Mouse (Mus musculus): ENCODE measurements at regions not wholly inside any gene's neighbourhood (a gene's known extent, or its start where the extent isn't known, plus 50 kb on each side); places are given as distances from the start of the nearest gene placed in this dataset.

GRCm38 (mm10) chr4:55882541-55882940 is 350.3 kb upstream of the Klf4 start:
- Histone ChIP-seq H3K9me3 (no peaks in the 10 kb centered on the region), H3K27me3 (ENCODE audit: insufficient read depth, poor library complexity, severe bottlenecking) (no peaks in the 10 kb centered on the region), H3K4me1 (no peaks in the 10 kb centered on the region), H3K36me3 (no peaks in the 10 kb centered on the region), H3K27ac (no peak overlapping the region), H3K4me3 (no peak overlapping the region)
- no peak for DNase-seq (ENCODE audit: low spot score)
- WGBS = 41% methylated on average over 2 of the region's 2 CpGs

DNA sequence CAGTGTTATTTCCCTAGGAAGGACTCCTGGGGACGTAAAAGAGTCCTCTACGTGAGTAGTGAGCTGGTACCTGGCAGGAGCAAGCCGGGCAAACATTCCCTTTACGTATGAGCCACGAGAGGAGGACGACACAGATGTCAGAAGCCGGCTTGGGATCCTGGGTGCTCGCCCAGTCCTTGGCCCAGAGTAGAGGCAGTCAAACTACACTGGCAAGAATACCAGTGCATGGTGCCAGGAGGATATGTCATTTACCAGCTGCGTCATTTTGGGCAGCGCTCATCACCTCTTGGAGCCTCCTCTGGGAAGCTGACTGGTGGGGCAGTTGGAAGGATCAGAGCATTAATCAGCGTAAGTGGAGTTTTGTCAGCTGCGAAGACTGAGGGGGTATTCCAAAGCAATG is 343.0 kb upstream of the Klf4 start:
- no peak overlapping the region for H3K4me3 ChIP-seq
- H3K27me3 ChIP-seq (ENCODE audit: insufficient read depth, poor library complexity, severe bottlenecking) = no peaks in the 10 kb centered on the region
- no peaks in the 10 kb centered on the region for H3K36me3 ChIP-seq
- no peaks in the 10 kb centered on the region for H3K9me3 ChIP-seq
- no peak for DNase-seq (ENCODE audit: low spot score)
- WGBS = 86% methylated on average over 12 of the region's 12 CpGs
- H3K4me1 ChIP-seq = no peaks in the 10 kb centered on the region
- no peak overlapping the region for H3K27ac ChIP-seq

DNA sequence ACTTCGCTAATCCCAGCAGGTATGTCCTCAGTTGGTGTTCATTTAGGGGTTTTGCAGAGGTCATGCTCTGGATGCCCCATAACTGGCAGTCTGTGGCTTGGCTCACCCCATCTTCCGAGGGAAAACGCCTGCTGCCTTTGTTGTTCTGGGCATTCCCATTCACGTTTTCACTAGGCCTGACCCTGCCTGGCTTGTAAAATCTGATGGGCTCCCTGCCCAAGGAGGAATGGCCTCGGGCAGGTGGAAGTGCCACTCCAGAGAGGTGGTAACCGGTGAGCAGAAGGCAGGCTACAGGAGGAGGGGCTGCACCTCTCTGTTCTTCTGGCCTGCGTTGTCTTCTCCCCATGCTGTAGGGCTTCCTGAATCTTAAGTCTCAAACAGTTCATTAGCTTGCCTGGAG is 342.6 kb upstream of the Klf4 start:
- no peak overlapping the region for H3K27ac ChIP-seq
- H3K9me3 ChIP-seq = no peaks in the 10 kb centered on the region
- 81% methylated on average over 7 of the region's 7 CpGs for WGBS
- no peak for DNase-seq (ENCODE audit: low spot score)
- no peaks in the 10 kb centered on the region for H3K36me3 ChIP-seq
- no peaks in the 10 kb centered on the region for H3K27me3 ChIP-seq (ENCODE audit: insufficient read depth, poor library complexity, severe bottlenecking)
- no peak overlapping the region for H3K4me3 ChIP-seq
- H3K4me1 ChIP-seq = no peaks in the 10 kb centered on the region

- no peaks in the 10 kb centered on the region for H3K9me3 ChIP-seq
- 82% methylated on average over 4 of the region's 4 CpGs for WGBS
- H3K4me3 ChIP-seq = no peak overlapping the region
- no peaks in the 10 kb centered on the region for H3K27me3 ChIP-seq (ENCODE audit: insufficient read depth, poor library complexity, severe bottlenecking)
- H3K36me3 ChIP-seq = no peaks in the 10 kb centered on the region
- no peak overlapping the region for H3K27ac ChIP-seq
- no peak for DNase-seq (ENCODE audit: low spot score)
- no peaks in the 10 kb centered on the region for H3K4me1 ChIP-seq
These were observed 342.0 kb upstream of the Klf4 start for GRCm38 (mm10) chr4:55874276-55874675.

DNA sequence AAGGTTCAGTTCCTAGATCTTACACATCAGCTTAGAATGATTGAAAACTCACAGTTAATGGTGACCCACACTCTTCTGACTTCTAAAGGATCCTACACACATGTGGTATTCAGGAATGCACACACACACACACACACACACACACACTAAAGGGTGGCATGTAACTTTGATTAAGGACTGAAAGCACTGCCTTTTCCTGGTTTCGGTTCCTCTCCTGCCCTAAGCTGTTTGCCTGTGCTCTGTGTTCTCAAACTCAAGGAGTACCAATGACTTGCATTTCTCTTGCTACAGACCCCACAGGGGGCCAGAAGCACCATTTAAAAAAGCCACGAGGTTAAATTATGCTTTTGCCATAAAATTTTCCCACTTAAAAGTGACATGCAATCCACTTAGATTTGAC is 327.8 kb upstream of the Klf4 start:
- no peaks in the 10 kb centered on the region for H3K36me3 ChIP-seq
- H3K4me1 ChIP-seq = no peaks in the 10 kb centered on the region
- no peaks in the 10 kb centered on the region for H3K27me3 ChIP-seq (ENCODE audit: insufficient read depth, poor library complexity, severe bottlenecking)
- no peaks in the 10 kb centered on the region for H3K9me3 ChIP-seq
- H3K4me3 ChIP-seq = no peak overlapping the region
- no peak for DNase-seq (ENCODE audit: low spot score)
- no peak overlapping the region for H3K27ac ChIP-seq
- 50% methylated on average over 2 of the region's 2 CpGs for WGBS

DNA sequence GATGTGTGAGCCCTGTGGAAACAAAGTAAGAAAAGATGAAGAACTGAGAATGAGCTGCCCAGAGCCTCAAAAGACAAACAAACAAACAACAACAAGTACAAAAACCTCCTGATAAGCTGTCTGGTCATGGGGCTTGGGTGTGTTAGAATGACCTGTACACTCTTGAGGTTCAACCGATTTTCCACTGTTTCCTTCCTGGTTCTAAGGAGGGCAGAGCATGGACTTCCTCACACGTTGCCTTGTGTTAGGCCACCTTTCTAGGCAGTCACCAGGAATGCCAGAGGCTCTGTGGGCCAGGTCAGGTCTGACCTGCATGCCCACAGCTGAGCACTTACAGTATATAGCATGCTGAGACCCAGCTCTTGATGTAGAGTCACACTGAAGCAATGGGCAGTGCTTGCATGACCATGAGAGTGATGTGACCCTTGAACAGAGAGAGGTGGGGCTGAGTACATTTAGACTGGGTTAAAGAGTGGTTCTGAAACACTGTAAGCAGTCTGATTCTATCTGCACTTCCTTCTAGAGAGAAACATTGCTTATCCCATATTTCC is 327.0 kb upstream of the Klf4 start:
- no peak overlapping the region for H3K27ac ChIP-seq
- 73% methylated on average over 2 of the region's 2 CpGs for WGBS
- H3K36me3 ChIP-seq = no peaks in the 10 kb centered on the region
- no peaks in the 10 kb centered on the region for H3K9me3 ChIP-seq
- H3K27me3 ChIP-seq (ENCODE audit: insufficient read depth, poor library complexity, severe bottlenecking) = no peaks in the 10 kb centered on the region
- no peaks in the 10 kb centered on the region for H3K4me1 ChIP-seq
- DNase-seq (ENCODE audit: low spot score) = no peak
- H3K4me3 ChIP-seq = no peak overlapping the region

DNA sequence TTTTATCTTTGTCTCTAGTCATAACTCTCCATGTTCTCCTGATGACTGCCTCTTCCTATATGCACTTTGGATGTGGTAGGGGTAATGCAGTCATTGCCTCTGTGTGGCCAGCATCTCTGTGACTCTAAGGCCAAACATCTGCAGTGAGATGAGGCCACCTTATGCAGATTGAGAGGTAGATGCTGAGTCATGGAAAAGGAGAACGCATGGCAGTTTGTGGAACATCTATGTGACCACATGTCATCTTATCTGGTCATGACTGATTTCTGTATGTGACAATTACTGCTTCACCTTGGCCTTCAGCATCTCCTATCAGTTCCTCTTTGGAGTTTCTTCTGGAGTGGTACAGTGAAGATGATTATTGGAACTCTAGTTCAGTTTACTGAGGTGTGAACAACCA is 319.2 kb upstream of the Klf4 start:
- no peaks in the 10 kb centered on the region for H3K36me3 ChIP-seq
- H3K4me3 ChIP-seq = no peak overlapping the region
- H3K9me3 ChIP-seq = no peaks in the 10 kb centered on the region
- no peaks in the 10 kb centered on the region for H3K27me3 ChIP-seq (ENCODE audit: insufficient read depth, poor library complexity, severe bottlenecking)
- H3K4me1 ChIP-seq = no peaks in the 10 kb centered on the region
- H3K27ac ChIP-seq = no peak overlapping the region
- DNase-seq (ENCODE audit: low spot score) = no peak
- 91% methylated on average over 1 of the region's 1 CpGs for WGBS

DNA sequence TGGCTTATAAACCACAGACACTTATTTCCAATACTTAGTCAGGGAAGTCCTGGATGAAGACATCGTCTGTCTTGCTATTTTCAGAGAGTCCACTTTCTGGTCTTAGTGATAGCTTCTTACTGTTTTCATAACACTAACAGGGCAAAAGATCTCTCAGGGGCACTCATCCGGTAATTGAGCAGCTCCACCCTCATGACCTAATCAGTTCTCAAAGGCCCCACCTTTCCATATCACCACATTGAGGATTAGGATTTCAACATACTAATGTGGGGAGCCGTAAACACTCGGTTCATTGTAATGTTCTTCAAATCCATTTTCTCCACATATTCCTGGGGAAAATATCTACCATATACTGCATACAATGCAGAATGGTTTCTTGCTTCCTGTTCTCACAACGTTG is 318.8 kb upstream of the Klf4 start:
- no peaks in the 10 kb centered on the region for H3K36me3 ChIP-seq
- DNase-seq (ENCODE audit: low spot score) = no peak
- no peaks in the 10 kb centered on the region for H3K9me3 ChIP-seq
- no peaks in the 10 kb centered on the region for H3K4me1 ChIP-seq
- H3K27me3 ChIP-seq (ENCODE audit: insufficient read depth, poor library complexity, severe bottlenecking) = no peaks in the 10 kb centered on the region
- no peak overlapping the region for H3K27ac ChIP-seq
- 68% methylated on average over 5 of the region's 5 CpGs for WGBS
- H3K4me3 ChIP-seq = no peak overlapping the region

GRCm38 (mm10) chr4:55843727-55844401 is 311.6 kb upstream of the Klf4 start:
- H3K27ac ChIP-seq = no peak overlapping the region
- H3K27me3 ChIP-seq (ENCODE audit: insufficient read depth, poor library complexity, severe bottlenecking) = no peaks in the 10 kb centered on the region
- H3K9me3 ChIP-seq = no peaks in the 10 kb centered on the region
- WGBS = 59% methylated on average over 12 of the region's 12 CpGs
- no peak overlapping the region for H3K4me3 ChIP-seq
- peaks cover 5% of the 10 kb centered on the region; the same call in 1 of the 2 replicates for H3K4me1 ChIP-seq
- H3K36me3 ChIP-seq = no peaks in the 10 kb centered on the region
- DNase-seq (ENCODE audit: low spot score) = no peak

DNA sequence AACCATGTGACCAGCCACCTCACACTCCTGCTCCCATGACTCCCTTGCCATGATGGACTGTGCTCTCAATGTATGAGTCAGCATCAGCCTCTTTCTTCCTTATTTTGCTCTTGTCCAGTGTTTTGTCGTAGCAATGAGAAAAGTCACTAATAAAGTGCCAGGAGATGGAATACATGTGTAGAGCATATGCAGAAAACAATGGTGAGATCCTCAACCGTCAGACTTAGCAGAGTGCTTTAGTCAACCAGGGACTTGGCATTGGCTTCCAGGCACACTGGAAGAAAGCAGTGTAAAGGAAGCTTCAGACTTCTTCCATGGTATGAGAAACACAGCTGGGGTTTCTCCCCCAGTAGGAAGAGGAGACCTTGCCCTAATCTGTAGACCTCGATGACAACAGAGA is 306.3 kb upstream of the Klf4 start:
- no peak overlapping the region for H3K27ac ChIP-seq
- H3K36me3 ChIP-seq = no peaks in the 10 kb centered on the region
- WGBS = 87% methylated on average over 3 of the region's 3 CpGs
- DNase-seq (ENCODE audit: low spot score) = no peak
- H3K27me3 ChIP-seq (ENCODE audit: insufficient read depth, poor library complexity, severe bottlenecking) = no peaks in the 10 kb centered on the region
- H3K9me3 ChIP-seq = no peaks in the 10 kb centered on the region
- H3K4me3 ChIP-seq = no peak overlapping the region
- H3K4me1 ChIP-seq = no peaks in the 10 kb centered on the region

- 69% methylated on average over 9 of the region's 9 CpGs for WGBS
- DNase-seq (ENCODE audit: low spot score) = no peak
- Histone ChIP-seq H3K36me3 (no peaks in the 10 kb centered on the region), H3K4me3 (no peak overlapping the region), H3K27ac (no peak overlapping the region), H3K9me3 (no peaks in the 10 kb centered on the region), H3K4me1 (peaks cover 4% of the 10 kb centered on the region; the same call in 1 of the 2 replicates), H3K27me3 (ENCODE audit: insufficient read depth, poor library complexity, severe bottlenecking) (no peaks in the 10 kb centered on the region)
These were observed 291.9 kb upstream of the Klf4 start for GRCm38 (mm10) chr4:55824047-55824760.

DNA sequence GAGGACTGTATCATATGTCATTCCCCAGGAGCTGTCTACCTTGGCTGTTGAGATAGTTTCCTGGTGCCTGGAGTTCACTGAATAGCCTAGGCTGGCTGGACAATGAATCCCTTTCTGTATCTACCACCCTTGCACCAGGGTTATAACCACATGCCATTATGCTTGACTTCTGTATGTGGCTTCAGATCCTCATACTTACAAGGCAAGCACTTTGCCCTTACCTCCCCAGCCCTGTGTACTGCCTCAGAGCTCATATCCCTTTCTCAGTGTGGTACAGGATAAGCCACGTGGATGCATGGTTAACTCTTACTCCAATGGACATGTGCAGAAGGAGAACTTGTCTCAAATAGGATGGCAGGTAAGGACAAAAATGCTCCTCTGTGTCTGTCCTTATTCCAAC is 291.3 kb upstream of the Klf4 start:
- no peak for DNase-seq (ENCODE audit: low spot score)
- H3K27ac ChIP-seq = no peak overlapping the region
- 68% methylated on average over 1 of the region's 1 CpGs for WGBS
- no peaks in the 10 kb centered on the region for H3K36me3 ChIP-seq
- no peaks in the 10 kb centered on the region for H3K9me3 ChIP-seq
- H3K4me1 ChIP-seq = peaks cover 4% of the 10 kb centered on the region; the same call in 1 of the 2 replicates
- no peaks in the 10 kb centered on the region for H3K27me3 ChIP-seq (ENCODE audit: insufficient read depth, poor library complexity, severe bottlenecking)
- H3K4me3 ChIP-seq = no peak overlapping the region

DNA sequence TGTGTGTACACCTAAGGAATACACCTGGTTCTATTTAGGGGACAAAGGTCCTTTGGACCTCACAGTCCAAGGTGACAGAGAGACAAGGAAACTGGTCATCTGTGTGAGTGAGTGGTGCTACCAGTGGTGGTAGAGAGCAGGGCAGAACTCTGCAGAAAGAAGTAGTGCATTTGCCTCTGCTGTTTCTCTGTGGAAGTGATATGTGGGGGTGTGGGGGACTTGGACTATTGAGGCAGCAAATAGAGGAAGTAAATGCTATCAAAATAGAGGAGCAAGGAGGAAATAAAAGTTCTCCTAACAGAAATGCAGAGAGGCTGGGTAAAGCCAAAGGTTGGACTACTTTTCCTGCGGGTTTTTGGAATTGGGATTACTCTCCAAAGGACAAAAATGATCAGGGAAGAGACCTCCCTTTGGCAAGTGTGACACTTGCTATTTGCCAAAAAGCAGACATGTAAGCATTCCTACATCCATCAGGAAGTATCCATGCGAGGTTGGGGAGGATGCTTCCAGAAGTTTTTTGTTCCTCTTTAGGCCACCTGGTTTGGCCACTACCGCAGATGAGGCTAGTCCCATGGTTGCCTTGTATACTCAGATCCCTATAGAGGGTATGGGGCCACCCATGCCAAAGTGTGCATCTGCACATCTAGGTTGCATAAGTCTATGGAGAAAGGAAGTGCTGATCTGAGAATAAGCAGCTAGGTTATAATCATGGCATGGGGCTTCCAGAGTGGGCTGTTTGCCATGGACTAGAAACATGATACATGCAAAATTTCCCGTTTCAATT is 285.0 kb upstream of the Klf4 start:
- Histone ChIP-seq H3K27ac (no peak overlapping the region), H3K4me1 (no peaks in the 10 kb centered on the region), H3K36me3 (no peaks in the 10 kb centered on the region), H3K9me3 (no peaks in the 10 kb centered on the region), H3K27me3 (ENCODE audit: insufficient read depth, poor library complexity, severe bottlenecking) (no peaks in the 10 kb centered on the region), H3K4me3 (no peak overlapping the region)
- DNase-seq (ENCODE audit: low spot score) = no peak
- WGBS = 82% methylated on average over 4 of the region's 4 CpGs
